In genomic region chr9:119484868-119485267, GRCm38 (mm10) we compare ENCODE assay signal across 15 mouse cellular contexts.
"Had no signal": no experiment of that assay in that cellular context is flagged by ENCODE, and none has a peak within 500 bp of the region (broad histone marks: within the 10 kb centered on the region; RNA-seq: fewer than 3 reads in every experiment).

No protein-coding gene starts in this region.

- H3K27ac ChIP-seq: kidney, postnatal 0 days; left cerebral cortex, adult 2 months; liver, embryonic 13.5 days; stomach, postnatal 0 days had no signal

- H3K27me3 ChIP-seq: liver, embryonic 13.5 days had no signal

- H3K4me1 ChIP-seq: liver, embryonic 13.5 days had no signal

- DNase-seq: kidney, adult 18-20 months; kidney, adult 9 months; layer of hippocampus, postnatal 36 days; liver, embryonic 13.5 days; lung, adult 2 months; lung, postnatal 14 days; lung, postnatal 4 days; midbrain, embryonic 14.5 days; right cerebral cortex, postnatal 14 days; right cerebral cortex, postnatal 4 days had no signal

- ATAC-seq: intestine, embryonic 16.5 days had no signal

- H3K36me3 ChIP-seq: liver, embryonic 13.5 days had no signal

- H3K4me2 ChIP-seq: liver, embryonic 13.5 days; midbrain, embryonic 11.5 days had no signal

- H3K9ac ChIP-seq: liver, embryonic 13.5 days had no signal

- H3K9me3 ChIP-seq: liver, embryonic 13.5 days had no signal

- H3K4me3 ChIP-seq: left cerebral cortex, adult 2 months; liver, embryonic 13.5 days had no signal
